Mouse (Mus musculus) hindbrain, embryonic 12.5 days (tissue): ENCODE measurements at regions not wholly inside any gene's neighbourhood (a gene's known extent, or its start where the extent isn't known, plus 50 kb on each side); places are given as distances from the start of the nearest gene placed in this dataset.

Source experiments
- ATAC-seq: fragments of 200-750 bp; cut with Nextera tagmentation; 2 replicates; pipeline ENCODE4 v1.8.0; 2017; ENCODE audit warnings: moderate TSS enrichment; ENCODE audit not compliant: low FRiP score
- H3K27ac ChIP-seq: fragments of 300-500 bp; sonication (generic); 2 replicates; pipeline ENCODE4 v1.5.1; 2016; ENCODE audit warnings: mild to moderate bottlenecking
- H3K27me3 ChIP-seq: fragments of 300-500 bp; sonication (generic); 2 replicates; pipeline ENCODE4 v1.6.1; 2016; ENCODE audit warnings: mild to moderate bottlenecking
- H3K36me3 ChIP-seq: fragments of 300-500 bp; sonication (generic); 2 replicates; pipeline ENCODE4 v1.6.1; 2016; ENCODE audit warnings: mild to moderate bottlenecking
- H3K4me1 ChIP-seq: fragments of 300-500 bp; sonication (generic); 2 replicates; pipeline ENCODE4 v1.6.1; 2016
- H3K4me2 ChIP-seq: fragments of 300-500 bp; sonication (generic); replicated peaks from 2 replicates; pipeline ENCODE4 v1.6.1; 2016; ENCODE audit warnings: mild to moderate bottlenecking
- H3K4me3 ChIP-seq: fragments of 300-500 bp; sonication (generic); 2 replicates; pipeline ENCODE4 v1.5.1; 2016; ENCODE audit warnings: mild to moderate bottlenecking
- H3K9ac ChIP-seq: fragments of 300-500 bp; sonication (generic); 2 replicates; pipeline ENCODE4 v1.6.1; 2016; ENCODE audit warnings: mild to moderate bottlenecking, moderate library complexity
- H3K9me3 ChIP-seq: fragments of 300-500 bp; sonication (generic); replicated peaks from 2 replicates; pipeline ENCODE4 v1.6.1; 2016; ENCODE audit warnings: mild to moderate bottlenecking
- WGBS: fragments of 180-500 bp; shearing (Covaris S2); methylation state at CpG from one replicate; pipeline ENCODE4 v1.1.7; 2016; 5-methylcytosine and 5-hydroxymethylcytosine counted together

- Histone ChIP-seq H3K9me3 (no peaks in the 10 kb centered on the region), H3K4me3 (peak overlapping the region; percentile 23), H3K27ac (peak overlapping the region; percentile 98), H3K4me2 (peak overlapping the region; percentile 61), H3K36me3 (no peaks in the 10 kb centered on the region), H3K27me3 (peaks cover 14% of the 10 kb centered on the region; the same call in 1 of the 2 replicates), H3K9ac (peak overlapping the region; percentile 73), H3K4me1 (peaks cover 41% of the 10 kb centered on the region)
- ATAC-seq: no peak
- WGBS: under 1% methylated on average over 30 of the region's 30 CpGs
These were observed 123.9 kb downstream of the Tmem161b start for GRCm38 (mm10) chr13:84345791-84346511.

GRCm38 (mm10) chr13:84346569-84346968 is 124.5 kb downstream of the Tmem161b start:
- H3K27ac ChIP-seq: peak overlapping the region; percentile 98
- WGBS: 0% methylated on average over 2 of the region's 2 CpGs
- H3K4me1 ChIP-seq: peaks cover 42% of the 10 kb centered on the region
- no peaks in the 10 kb centered on the region for H3K36me3 ChIP-seq
- peak overlapping the region; percentile 61 for H3K4me2 ChIP-seq
- ATAC-seq: no peak
- no peaks in the 10 kb centered on the region for H3K9me3 ChIP-seq
- peak overlapping the region; percentile 23 for H3K4me3 ChIP-seq
- H3K27me3 ChIP-seq: peaks cover 14% of the 10 kb centered on the region; the same call in 1 of the 2 replicates
- H3K9ac ChIP-seq: peak overlapping the region; percentile 73

GRCm38 (mm10) chr13:84347181-84347913 is 125.3 kb downstream of the Tmem161b start:
- H3K4me3 ChIP-seq: peak overlapping the region; percentile 45
- H3K36me3 ChIP-seq: no peaks in the 10 kb centered on the region
- ATAC-seq: peak; percentile 48
- peak overlapping the region; percentile 98 for H3K27ac ChIP-seq
- peak overlapping the region; percentile 61 for H3K4me2 ChIP-seq
- H3K4me1 ChIP-seq: peaks cover 42% of the 10 kb centered on the region
- peaks cover 14% of the 10 kb centered on the region; the same call in 1 of the 2 replicates for H3K27me3 ChIP-seq
- WGBS: 1% methylated on average over 21 of the region's 21 CpGs
- H3K9ac ChIP-seq: peak overlapping the region; percentile 55
- no peaks in the 10 kb centered on the region for H3K9me3 ChIP-seq

GRCm38 (mm10) chr13:84347914-84348700 is 126.0 kb downstream of the Tmem161b start:
- peaks cover 14% of the 10 kb centered on the region; the same call in 1 of the 2 replicates for H3K27me3 ChIP-seq

GRCm38 (mm10) chr13:84348701-84348975 is 126.5 kb downstream of the Tmem161b start:
- H3K27me3 ChIP-seq: peaks cover 9% of the 10 kb centered on the region; the same call in 1 of the 2 replicates
- peak overlapping the region; percentile 75 for H3K4me2 ChIP-seq
- H3K9me3 ChIP-seq: no peaks in the 10 kb centered on the region
- peak; percentile 6 for ATAC-seq
- peak overlapping the region; percentile 75 for H3K9ac ChIP-seq
- H3K27ac ChIP-seq: peak overlapping the region; percentile 98
- peaks cover 36% of the 10 kb centered on the region for H3K4me1 ChIP-seq
- no peaks in the 10 kb centered on the region for H3K36me3 ChIP-seq
- H3K4me3 ChIP-seq: peak overlapping the region; percentile 45
- WGBS: 0% methylated on average over 9 of the region's 9 CpGs

More at GRCm38 (mm10) chr13:84347914-84348700, 126.0 kb downstream of the Tmem161b start:
- Histone ChIP-seq H3K36me3 (no peaks in the 10 kb centered on the region), H3K4me1 (peaks cover 41% of the 10 kb centered on the region), H3K9ac (peak overlapping the region; percentile 75), H3K4me3 (peak overlapping the region; percentile 45), H3K4me2 (peak overlapping the region; percentile 75), H3K27ac (peak overlapping the region; percentile 98), H3K9me3 (no peaks in the 10 kb centered on the region)
- under 1% methylated on average over 33 of the region's 34 CpGs for WGBS
- peak; percentile 98 for ATAC-seq

- peak overlapping the region; percentile 75 for H3K4me2 ChIP-seq
- peaks cover 4% of the 10 kb centered on the region; the same call in 1 of the 2 replicates for H3K27me3 ChIP-seq
- H3K36me3 ChIP-seq: no peaks in the 10 kb centered on the region
- peak overlapping the region; percentile 75 for H3K9ac ChIP-seq
- WGBS: under 1% methylated on average over 23 of the region's 23 CpGs
- peak overlapping the region; percentile 98 for H3K27ac ChIP-seq
- no peaks in the 10 kb centered on the region for H3K9me3 ChIP-seq
- peak overlapping the region; percentile 45 for H3K4me3 ChIP-seq
- H3K4me1 ChIP-seq: peaks cover 31% of the 10 kb centered on the region
- no peak for ATAC-seq
These were observed 127.1 kb downstream of the Tmem161b start for GRCm38 (mm10) chr13:84349001-84349720.

- peak overlapping the region; percentile 45 for H3K4me3 ChIP-seq
- peak overlapping the region; percentile 98 for H3K27ac ChIP-seq
- WGBS: 35% methylated on average over 4 of the region's 4 CpGs
These were observed 127.6 kb downstream of the Tmem161b start for GRCm38 (mm10) chr13:84349721-84350040.

GRCm38 (mm10) chr13:84350791-84351190 is 128.7 kb downstream of the Tmem161b start:
- H3K27ac ChIP-seq: peak overlapping the region; percentile 98; the same call in 1 of the 2 replicates
- H3K9me3 ChIP-seq: no peaks in the 10 kb centered on the region
- H3K4me2 ChIP-seq: no peak overlapping the region

More at GRCm38 (mm10) chr13:84349721-84350040, 127.6 kb downstream of the Tmem161b start:
- Histone ChIP-seq H3K4me1 (peaks cover 29% of the 10 kb centered on the region), H3K27me3 (peaks cover 3% of the 10 kb centered on the region; the same call in 1 of the 2 replicates), H3K9ac (peak overlapping the region; percentile 75; the same call in 1 of the 2 replicates), H3K36me3 (no peaks in the 10 kb centered on the region), H3K4me2 (peak overlapping the region; percentile 75), H3K9me3 (no peaks in the 10 kb centered on the region)
- ATAC-seq: no peak

GRCm38 (mm10) chr13:84356455-84356854 is 134.4 kb downstream of the Tmem161b start:
- H3K9ac ChIP-seq: no peak overlapping the region
- 28% methylated on average over 2 of the region's 2 CpGs for WGBS
- H3K9me3 ChIP-seq: no peaks in the 10 kb centered on the region
- ATAC-seq: no peak
- H3K27ac ChIP-seq: no peak overlapping the region
- H3K27me3 ChIP-seq: no peaks in the 10 kb centered on the region
- H3K36me3 ChIP-seq: no peaks in the 10 kb centered on the region
- H3K4me2 ChIP-seq: no peak overlapping the region
- 0 out of 2 replicates have a peak, but pooled peaks cover 3% of the 10 kb centered on the region for H3K4me1 ChIP-seq
- no peak overlapping the region for H3K4me3 ChIP-seq

More at GRCm38 (mm10) chr13:84350791-84351190, 128.7 kb downstream of the Tmem161b start:
- no peak for ATAC-seq
- H3K36me3 ChIP-seq: no peaks in the 10 kb centered on the region
- H3K4me3 ChIP-seq: no peak overlapping the region
- H3K27me3 ChIP-seq: no peaks in the 10 kb centered on the region
- 39% methylated on average over 5 of the region's 5 CpGs for WGBS
- H3K9ac ChIP-seq: no peak overlapping the region
- peaks cover 22% of the 10 kb centered on the region for H3K4me1 ChIP-seq

- H3K27me3 ChIP-seq: no peaks in the 10 kb centered on the region
- H3K4me1 ChIP-seq: 0 out of 2 replicates have a peak, but pooled peaks cover 3% of the 10 kb centered on the region
- H3K4me3 ChIP-seq: no peak overlapping the region
- H3K9me3 ChIP-seq: no peaks in the 10 kb centered on the region; the same call in 1 of the 2 replicates
- H3K4me2 ChIP-seq: no peak overlapping the region
- H3K27ac ChIP-seq: no peak overlapping the region
- no peak overlapping the region for H3K9ac ChIP-seq
- 97% methylated on average over 2 of the region's 2 CpGs for WGBS
- no peaks in the 10 kb centered on the region for H3K36me3 ChIP-seq
- no peak for ATAC-seq
These were observed 138.4 kb downstream of the Tmem161b start for GRCm38 (mm10) chr13:84360536-84360935.

- no peak overlapping the region for H3K9ac ChIP-seq
- peaks cover 4% of the 10 kb centered on the region; the same call in 1 of the 2 replicates for H3K9me3 ChIP-seq
- no peak for ATAC-seq
- 86% methylated on average over 4 of the region's 4 CpGs for WGBS
- H3K27ac ChIP-seq: no peak overlapping the region
- H3K4me1 ChIP-seq: no peaks in the 10 kb centered on the region
- no peaks in the 10 kb centered on the region for H3K27me3 ChIP-seq
- no peak overlapping the region for H3K4me2 ChIP-seq
- H3K36me3 ChIP-seq: no peaks in the 10 kb centered on the region
- H3K4me3 ChIP-seq: no peak overlapping the region
These were observed 142.0 kb downstream of the Tmem161b start for GRCm38 (mm10) chr13:84364069-84364468.
